Mouse (Mus musculus): ENCODE data around the gene Tek.

DNA sequence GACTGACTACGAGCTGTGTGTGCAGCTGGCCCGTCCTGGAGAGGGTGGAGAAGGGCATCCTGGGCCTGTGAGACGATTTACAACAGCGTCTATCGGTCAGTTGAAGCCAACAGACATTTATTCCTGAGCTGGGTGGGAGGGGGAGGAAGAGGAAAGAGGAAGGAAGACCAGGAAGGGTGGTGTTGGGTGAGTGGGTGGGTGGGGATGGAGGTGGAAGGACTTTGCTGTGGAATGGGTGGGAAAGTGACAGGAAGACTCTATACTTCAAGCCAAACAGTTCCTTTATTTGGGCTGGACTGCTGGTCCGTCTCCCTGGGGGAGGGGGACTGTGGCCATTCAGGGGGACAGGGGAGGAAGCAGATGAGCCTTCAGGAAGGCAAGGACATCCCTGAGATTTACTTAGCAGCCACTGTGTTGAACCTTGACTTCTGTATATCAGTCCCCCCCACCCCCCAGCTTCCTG, 90.9 kb downstream of the Tek start:
- TF ChIP-seq CTCF (IDR thresholded peaks at IDR 0.05; ENCODE audit: borderline replicate concordance, control insufficient read depth, extremely low read depth, insufficient read depth, low read length, poor library complexity) (no peak), POLR2A (IDR thresholded peaks at IDR 0.05; ENCODE audit: control insufficient read depth, extremely low read depth, insufficient read depth, low read length, poor library complexity) (no peak)

Data from thymus, adult 2 months (tissue).